Mouse (Mus musculus): ENCODE data around the gene Sass6. TPM values are rescaled to one million over a fixed set of nuclear protein-coding genes. Genes with fewer than 3 reads are reported as not detected.
"Not testable (repeated sequence)": the region's sequence is repeated elsewhere in the genome, so short reads cannot be mapped to it uniquely, and the experiment has no call there.

Gene Sass6
- 4.8 and 5.3 TPM in 2 replicates for polyA plus RNA-seq (2012; rRNA removed)

DNA sequence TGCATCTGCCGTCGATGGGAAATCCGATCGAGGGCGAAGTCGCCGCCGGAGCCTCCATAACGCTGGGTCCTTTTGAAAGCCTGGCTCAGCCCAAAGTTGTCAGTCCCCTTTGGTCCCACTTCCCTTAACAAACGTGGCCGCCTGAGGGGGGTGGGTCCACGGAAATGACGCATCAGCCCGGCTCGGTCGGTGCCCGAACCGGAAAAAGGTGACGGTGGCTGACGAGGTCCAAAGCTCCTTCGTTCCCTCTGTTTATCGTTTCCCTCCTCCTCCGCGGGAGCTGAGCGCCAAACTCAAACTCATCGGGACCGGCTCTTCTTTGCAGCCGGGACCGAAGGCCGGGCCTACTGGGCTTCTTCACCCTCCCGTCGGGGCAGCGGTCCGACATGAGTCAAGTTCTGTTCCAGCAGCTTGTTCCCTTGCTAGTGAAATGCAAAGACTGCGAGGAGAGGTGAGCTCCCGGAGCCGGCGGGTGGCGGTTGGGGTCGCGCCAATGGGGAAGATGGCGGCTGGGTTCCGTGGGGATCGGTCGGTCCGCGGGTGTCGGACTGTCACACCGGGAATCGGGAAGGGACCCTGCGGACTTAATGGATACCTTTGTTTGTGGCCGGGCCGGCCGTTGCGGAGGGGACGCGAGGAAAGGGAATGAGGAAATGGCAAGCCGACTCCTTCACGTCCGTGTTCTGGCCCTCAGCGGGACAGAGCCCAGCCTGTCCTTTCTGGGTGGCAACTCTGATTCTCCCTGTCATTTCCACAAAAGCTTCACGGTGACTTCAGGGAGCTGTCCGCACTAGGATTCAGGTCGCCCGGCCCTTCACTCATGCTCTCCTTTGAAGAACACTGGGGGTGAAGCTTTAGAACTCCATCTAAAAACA lies at the start of gene Sass6:
Sass6 (plus strand) TSS at position 255 of the 875 bp plus-strand sequence.
- DNase-seq (ENCODE audit: extremely low spot score in 1 of 2, low spot score in 1 of 2), result peak; percentile 93 to 100

DNA sequence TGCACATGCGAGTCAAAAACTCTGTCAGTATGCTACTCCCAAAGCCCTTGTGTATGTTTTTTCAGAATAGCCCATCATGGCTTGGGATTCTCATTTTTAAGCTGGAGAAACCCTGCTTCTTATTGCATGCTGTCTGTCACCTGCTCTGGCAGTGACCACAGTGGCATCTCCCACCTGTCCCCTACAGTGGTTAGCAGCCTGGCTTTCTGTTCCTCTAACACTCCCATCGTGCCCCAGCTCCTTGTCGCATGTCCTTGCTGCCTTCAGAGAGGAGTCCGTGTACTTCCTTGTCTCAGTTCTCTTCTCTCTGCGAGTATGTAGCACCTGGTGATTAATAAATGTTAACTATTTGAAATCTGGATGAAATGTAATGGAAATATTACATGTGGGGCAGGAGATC lies 47.4 kb upstream of the Sass6 start:
- no peak for DNase-seq (ENCODE audit: extremely low spot score in 1 of 2, low spot score in 1 of 2)

DNA sequence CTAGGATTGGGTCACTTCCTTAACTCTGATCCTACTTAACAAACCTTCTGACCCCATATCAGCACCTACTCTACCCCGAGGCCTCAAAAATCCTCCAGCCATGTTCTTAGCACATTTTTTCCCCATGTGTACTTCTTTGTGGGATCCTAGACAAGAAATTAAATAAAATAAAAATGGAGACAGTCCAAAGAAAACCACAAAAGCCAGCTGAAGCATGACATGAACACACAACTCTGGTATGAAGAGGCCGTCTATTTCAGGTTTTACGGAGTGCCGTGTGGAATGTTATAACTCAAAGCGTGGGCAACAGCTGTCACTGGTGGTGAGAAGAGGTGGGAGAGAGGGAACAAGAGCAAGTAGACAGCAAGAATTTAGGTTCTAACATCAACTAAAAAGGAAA lies 43.4 kb upstream of the Sass6 start:
- peak; percentile 13 to 30 for DNase-seq (ENCODE audit: extremely low spot score in 1 of 2, low spot score in 1 of 2)

DNA sequence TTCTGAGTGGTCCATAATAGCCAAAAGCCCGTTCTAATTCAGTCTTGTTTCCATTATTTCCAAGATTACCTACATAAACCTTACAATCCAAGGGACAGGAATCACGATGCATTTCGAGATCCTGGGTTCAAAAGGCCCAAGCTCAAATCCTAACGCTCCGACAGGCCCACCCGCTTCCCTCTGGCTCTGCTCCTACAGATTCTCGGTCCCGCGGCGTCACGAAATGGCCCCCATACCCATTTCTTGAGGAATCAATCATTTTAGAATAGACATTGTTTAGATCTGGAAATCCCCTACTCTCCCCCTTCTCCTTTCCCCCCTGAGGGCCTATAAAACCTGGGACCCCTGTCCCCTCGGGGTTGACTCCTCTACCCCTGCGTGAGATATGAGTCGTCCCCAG lies 33.5 kb upstream of the Sass6 start:
- DNase-seq (ENCODE audit: extremely low spot score in 1 of 2, low spot score in 1 of 2), result not testable (repeated sequence)

DNA sequence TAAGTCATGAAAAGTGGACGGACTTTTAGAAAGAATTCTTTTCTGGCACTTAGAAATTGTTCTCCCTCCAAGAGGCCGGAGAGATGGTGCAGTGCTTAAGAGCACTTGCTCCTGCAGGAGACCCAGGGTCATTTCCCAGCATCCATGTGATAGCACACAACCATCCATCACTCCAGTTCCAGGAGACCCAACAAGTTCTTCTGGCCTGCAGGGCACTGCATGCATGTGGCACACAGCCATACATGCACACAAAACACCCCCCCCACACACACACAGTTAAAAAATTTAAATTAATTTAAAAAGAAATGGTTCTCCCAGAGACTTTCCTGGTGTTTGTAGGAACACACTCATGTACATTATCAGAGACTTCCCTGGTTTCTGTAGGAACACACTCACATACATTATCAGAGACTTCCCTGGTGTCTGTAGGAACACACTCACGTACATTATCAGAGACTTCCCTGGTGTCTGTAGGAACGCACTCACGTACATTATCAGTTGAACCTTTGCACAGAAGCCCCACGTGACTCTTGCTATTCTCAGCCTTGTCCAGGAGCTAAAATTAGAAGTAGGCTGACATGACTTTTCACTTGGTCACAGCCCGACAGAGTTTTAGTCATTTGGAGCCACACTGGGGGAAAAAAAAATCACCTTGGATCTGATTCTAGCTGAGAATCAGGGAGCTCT lies 32.2 kb upstream of the Sass6 start, which contains the start of gene Lrrc39:
Lrrc39 (plus strand) TSS at position 566 of the 687 bp plus-strand sequence.
- no peak for DNase-seq (ENCODE audit: extremely low spot score in 1 of 2, low spot score in 1 of 2)

DNA sequence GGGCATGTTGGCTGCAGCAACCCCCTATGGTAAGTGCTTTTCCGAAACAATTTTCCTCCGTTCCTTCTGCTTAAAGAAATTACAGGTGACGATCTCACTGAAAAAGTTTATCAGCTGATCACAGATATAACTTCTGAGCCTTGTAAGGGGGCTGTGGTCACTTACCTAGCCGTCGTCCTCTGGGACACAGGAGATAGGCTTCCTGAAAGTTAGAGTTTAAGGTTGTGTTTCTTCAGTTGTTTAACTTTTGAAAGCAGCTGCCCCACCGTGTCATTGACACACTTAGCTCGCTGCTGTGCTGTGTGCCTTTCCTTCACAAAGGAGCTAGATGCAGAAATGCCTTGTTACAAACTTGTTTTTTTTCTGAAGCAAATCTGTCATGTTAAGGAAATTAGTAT lies 31.7 kb upstream of the Sass6 start:
- DNase-seq (ENCODE audit: extremely low spot score in 1 of 2, low spot score in 1 of 2), result no peak

DNA sequence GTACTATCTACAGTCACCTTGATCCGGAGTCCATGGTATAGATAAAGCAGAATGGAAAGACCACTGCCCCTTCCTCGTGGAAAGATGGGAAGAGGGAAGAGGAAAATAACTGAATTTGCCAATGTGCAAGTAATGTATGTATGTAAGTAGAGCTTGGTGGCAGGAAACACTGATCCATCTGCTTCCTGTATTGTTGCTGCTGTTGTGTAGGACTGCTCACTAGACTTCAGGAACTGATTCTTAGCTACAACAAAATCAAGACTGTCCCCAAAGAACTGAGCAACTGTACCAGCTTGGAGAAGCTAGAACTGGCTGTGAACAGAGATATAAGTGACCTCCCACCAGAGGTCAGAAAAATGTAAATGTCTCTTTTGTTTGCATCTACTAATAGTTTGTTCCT lies 24.2 kb upstream of the Sass6 start:
- no peak for DNase-seq (ENCODE audit: extremely low spot score in 1 of 2, low spot score in 1 of 2)

DNA sequence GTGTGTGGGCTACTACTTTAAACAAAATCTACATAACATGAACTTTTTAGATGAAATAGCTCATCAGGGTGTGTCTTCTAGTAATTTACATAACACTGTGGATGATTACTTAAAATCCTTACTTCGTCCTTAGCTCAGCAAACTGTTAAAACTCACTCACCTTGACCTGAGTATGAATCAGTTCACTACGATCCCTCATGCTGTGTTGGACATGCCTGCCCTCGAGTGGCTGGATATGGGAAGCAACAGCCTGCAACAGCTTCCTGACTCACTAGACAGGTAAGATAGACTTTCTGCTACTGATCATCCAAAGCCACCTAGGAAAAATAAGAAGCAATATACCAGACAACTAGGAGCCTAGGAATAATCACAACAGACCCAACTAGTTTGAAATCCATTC lies 17.5 kb upstream of the Sass6 start:
- peak in 1 of 2 experiments; percentile 7 for DNase-seq (ENCODE audit: extremely low spot score in 1 of 2, low spot score in 1 of 2)

DNA sequence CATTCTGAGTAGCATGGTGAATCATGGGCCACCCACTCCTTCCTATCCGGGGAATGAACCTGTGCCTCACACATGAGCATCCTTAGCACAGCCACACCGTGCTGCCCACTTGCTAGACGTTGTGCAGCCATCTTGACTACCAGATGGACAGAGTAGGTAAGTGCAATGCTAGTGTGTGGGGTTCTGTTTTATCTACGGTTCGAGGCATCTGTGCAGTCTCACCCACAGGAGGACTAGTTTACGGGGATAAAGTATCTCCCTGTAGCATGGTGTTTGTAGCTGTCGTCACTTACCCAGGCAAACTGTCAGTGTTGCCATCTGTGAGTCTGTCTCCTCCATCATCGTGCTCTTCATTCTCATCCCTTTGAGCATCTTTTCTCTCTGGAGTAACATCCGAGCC lies 12.6 kb upstream of the Sass6 start:
- peak; percentile 47 to 67 for DNase-seq (ENCODE audit: extremely low spot score in 1 of 2, low spot score in 1 of 2)

DNA sequence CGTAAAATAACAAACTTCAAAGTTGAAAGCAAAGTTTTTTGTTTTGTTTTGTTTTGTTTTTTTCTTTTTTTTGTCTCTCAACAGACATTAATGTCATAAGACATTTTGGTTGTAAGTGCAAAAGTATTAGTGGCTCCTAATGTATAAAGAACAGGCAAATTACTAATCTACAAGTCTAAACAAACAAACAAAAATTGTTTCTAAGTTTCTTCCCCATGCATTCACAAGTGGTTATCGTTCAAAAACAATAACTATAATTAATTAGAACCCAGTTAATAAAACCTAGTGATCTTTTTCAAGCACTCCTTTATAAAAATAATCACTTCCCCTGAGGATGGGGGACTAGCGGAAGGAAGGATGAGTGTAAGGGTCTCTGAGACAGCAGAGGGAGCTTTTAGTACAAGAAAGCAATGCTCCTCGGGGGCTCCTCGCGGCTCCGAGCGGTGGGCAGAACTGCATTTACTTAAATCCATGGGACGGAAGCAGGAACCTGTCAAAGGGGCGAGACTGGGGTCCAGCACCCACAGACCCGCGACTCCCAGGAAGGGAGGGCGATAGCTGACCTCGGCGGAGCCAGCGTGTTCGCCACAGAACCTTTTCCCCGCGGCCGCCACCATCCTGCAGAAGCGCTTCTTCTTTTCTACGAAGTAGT lies 580 bp upstream of the Sass6 start:
- peak; percentile 20 to 54 for DNase-seq (ENCODE audit: extremely low spot score in 1 of 2, low spot score in 1 of 2)

DNA sequence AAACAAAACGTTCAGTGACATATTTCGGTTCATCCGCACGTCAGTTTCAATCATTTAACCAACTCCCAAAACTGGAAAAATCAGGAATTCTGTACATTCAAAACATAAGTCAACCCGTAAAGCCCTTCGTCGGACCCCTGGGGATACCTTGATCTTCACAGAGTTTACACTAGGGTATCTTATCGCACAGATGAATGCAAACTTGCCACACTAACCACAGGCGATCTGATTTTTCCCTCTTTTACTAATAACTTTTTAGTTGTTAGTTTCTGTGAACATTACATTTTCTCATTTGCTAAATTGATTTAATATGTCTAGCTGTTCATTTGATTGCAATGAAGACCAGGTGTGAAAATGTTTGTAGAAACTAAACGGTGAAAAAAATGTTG lies 815 bp downstream of the Sass6 start:
- no peak for DNase-seq (ENCODE audit: extremely low spot score in 1 of 2, low spot score in 1 of 2)

DNA sequence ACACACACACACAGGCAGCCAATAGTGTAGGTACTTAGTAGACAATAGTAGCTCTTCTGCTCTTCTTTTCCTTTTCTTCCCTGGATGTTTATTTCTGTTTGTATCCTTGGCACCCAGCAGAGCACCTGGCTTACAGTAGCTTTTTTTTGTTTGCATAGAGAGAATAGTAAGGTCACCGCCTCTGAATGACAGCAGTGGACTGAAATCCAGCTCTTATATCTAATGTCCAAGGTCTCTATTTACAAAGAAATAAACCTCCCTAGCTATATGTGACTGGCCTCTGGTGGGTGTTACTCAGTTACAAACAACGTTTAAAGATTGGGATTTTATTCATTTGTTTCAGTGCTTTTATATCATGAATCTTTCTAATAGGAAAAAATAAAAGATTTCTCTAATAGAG lies 4.9 kb downstream of the Sass6 start:
- no peak for DNase-seq (ENCODE audit: extremely low spot score in 1 of 2, low spot score in 1 of 2)

DNA sequence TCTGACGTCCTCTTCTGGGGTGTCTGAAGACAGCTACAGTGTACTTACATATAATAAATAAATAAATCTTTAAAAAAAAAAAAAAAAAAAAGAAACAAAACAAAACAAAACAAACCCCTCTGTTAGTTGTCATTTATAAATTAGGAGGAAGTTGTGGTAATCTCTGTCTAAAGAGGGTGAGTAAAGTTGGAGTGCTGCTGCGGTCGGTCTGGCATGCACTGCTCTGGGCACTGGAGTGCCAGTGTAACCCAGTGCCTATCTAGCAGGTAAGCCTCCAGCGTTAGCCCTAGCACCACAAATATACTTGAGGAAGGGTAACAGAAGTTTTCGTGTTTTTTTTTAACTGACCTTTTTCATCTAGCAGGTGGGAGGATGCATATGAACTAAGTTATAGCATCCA lies 6.2 kb downstream of the Sass6 start:
- DNase-seq (ENCODE audit: extremely low spot score in 1 of 2, low spot score in 1 of 2), result no peak

DNA sequence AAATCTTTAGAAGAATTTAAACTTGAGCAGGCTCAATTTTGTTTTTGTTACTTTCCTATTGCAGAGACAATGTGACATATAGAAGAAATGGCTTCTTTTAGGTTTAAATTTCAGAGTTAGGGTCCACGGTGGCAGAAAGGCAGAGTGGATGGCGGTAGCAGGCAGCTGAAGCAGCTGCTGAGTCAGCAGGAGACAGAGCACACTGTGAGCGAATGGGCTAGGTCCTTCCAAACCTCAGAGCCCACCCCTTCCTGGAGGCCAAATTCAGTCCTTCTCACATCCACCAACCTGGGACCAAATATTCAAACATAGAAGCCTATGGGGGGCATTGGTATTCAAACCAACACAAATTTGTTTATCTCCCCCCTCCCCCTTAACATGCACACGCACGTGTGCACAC lies 7.0 kb downstream of the Sass6 start:
- no peak for DNase-seq (ENCODE audit: extremely low spot score in 1 of 2, low spot score in 1 of 2)

DNA sequence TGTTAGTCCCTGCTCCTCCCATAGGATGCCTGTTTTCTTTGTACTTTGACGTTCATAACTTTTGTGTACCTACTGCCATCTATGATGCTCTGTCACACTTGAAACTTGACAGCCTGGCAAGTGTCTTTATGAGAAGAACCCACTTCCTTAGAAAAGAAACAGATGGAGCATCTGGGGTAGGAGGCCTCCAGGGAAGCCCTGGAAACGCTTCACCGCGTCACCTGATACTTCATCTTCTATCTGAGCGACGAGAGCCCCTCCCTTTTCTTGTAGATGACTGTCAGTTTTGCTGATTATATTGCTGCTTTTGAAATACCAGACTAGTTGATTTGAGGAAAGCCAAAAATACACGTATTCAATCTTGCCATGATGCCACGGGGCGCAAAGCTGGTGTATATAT lies 9.8 kb downstream of the Sass6 start:
- DNase-seq (ENCODE audit: extremely low spot score in 1 of 2, low spot score in 1 of 2), result peak in 1 of 2 experiments; percentile 13

DNA sequence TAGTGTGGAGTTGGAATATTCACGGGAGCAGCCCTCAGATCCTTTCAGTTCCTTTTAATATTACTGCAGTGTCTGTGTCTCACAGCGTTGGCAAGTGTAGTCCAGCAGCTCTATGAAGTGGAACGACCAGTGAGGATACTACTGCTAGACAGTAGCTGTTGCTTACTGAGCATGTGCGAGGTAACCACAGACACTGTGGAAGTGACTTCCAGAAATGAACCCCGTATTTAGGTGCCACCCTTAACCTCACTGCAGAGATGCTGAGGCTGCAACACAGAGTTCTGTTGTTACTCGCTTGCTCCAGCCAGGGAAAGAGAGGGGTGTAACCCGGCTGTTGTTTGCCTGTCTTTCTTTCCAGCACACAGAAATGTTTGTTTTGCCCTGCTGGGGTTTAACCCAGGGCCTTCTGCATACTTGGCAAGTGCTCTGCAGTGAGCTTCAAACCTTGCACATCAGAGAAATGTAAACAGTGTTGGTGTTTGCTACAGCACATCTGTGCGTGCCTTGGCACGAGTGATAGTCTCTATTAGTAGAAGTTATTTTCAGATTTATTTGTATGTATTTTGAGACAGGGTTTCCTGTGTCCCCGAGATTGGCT lies 19.6 kb downstream of the Sass6 start, which contains the start of gene Trmt13:
Trmt13 (minus strand) TSS at position 293 of the 598 bp plus-strand sequence.
- DNase-seq (ENCODE audit: extremely low spot score in 1 of 2, low spot score in 1 of 2), result peak; percentile 20 to 40

DNA sequence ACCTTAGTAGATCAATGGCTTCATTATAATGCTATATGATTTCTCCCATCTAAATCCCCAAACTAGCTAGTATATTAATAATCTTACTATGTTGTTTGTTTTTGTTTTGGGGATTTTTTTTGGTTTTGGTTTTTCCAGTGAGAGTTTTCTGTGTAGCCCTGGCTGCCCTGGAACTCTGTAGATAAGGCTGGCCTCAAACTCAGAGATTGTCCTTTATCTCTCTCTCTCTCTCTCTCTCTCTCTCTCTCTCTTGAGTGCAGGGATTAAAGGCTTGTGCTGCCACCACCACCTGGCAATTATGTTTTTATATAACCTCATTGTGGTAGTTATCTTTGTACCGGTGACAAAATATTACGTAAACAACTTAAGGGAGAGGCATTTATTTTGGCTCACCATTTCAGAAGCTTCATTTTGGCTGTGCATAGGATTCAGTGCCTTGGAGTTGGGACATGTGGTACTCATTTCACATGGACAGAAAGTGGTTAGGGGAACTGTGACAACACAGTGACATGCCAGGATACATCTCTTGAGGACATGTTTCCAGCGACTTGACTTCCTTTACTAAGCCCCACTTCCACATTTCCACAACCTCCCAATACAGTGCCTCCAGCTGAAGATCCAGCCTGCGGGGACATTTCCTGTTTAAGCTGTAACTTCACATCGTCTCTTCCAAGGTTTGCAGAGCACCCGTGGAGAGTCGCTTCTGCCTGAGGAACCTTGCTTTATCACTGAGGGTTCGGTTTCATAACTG lies 20.7 kb downstream of the Sass6 start:
- no peak for DNase-seq (ENCODE audit: extremely low spot score in 1 of 2, low spot score in 1 of 2)

DNA sequence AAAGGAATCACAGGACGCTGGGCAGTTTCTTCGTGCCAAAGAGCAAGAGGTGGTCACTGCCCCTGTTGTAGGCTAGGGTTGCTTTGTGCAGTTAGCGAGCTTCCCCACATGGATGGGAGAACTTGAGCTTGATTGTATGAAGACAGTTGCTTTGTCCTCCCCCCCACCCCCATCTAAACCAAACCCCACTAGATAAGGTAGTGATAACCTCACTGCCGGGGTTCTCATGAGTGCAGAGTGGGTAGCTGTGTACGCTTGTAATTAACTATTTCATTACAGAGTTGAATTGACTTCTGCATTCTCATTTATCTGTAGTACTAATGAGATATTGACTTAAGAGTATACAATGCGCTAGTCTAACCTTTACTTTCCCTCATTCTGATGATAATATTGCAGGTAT lies 24.1 kb downstream of the Sass6 start:
- DNase-seq (ENCODE audit: extremely low spot score in 1 of 2, low spot score in 1 of 2), result no peak

DNA sequence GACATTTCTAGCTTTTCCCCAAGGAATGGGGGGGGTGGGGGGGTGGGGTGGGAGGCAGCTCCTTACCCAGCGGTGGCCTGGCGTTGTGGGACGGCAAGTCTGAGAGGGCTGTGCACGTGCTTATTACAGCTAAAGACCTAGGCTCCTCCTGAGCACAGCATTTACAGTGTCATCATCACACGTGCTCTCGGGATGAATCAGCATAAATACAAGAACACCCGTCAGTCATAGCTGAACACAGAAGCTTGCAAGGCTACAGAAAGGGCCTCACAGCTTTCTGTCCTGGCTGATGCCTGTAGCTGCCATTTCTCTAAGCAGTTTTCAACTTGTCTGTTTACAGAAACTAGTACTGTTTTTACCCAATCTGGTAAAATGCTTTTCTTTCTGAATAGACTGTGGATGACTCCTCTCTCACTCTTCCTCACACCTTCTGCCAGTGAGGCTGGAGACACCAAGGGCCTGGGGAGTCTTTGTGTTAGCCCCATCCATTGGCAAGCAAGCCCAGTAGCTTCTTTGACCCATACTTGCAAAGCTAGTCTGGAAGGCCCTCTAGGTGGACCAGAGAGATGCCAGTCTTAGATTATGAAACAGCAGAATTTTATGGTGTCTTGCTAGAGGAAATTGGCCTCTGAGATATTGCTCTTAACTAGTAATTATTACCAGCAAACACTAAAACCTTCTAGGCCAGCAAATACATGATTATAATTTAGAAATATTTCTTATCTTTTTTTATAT lies 26.0 kb downstream of the Sass6 start:
- no peak for DNase-seq (ENCODE audit: extremely low spot score in 1 of 2, low spot score in 1 of 2)
